Mouse (Mus musculus): ENCODE data around the gene Zfp106.

The Zfp106 gene

GRCm38 (mm10) chr2:120476277-120477087 is 87.2 kb downstream of the Zfp106 start:
- DNase-seq (ENCODE audit: low spot score in 2 of 2), result no peak

DNA sequence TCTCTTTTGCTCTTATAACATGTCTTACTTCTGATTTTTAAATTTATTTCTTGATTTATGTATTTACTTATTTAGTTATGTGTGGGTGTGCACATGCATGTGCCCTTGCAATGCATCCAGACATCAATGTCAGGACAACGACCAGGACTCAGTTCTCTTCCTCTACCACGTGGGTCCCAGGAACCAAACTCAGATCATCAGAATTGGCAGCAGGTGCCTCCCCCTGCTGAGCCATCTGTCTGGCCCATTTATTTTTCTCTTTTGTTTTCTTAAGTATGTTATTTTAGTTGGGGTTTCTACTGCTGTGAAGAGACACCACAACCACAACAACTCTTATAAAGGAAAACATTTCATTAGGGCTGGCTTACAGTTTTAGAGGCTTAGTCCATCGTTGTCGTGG is 92.8 kb downstream of the Zfp106 start:
- no peak for DNase-seq (ENCODE audit: low spot score in 2 of 2)

DNA sequence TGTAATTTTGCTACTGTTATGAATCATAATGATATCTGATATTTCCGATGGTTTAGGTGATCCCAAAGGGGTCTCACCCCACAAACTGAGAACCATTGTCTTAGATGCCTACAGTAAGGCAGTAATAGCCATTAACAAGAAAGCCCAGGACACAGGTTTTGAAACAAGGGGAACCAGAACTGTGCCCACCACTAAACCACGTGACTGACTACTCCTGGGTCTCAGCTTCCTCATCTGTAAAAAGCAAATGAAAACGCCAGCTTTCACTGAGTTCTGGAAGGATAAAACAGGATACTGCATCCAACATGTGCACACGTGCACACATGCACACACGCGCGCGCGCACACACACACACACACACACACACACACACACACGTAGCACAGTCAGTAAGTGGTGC is 93.9 kb downstream of the Zfp106 start:
- no peak for DNase-seq (ENCODE audit: low spot score in 2 of 2)

GRCm38 (mm10) chr2:120469220-120469619 is 94.4 kb downstream of the Zfp106 start:
- DNase-seq (ENCODE audit: low spot score in 2 of 2), result no peak

DNA sequence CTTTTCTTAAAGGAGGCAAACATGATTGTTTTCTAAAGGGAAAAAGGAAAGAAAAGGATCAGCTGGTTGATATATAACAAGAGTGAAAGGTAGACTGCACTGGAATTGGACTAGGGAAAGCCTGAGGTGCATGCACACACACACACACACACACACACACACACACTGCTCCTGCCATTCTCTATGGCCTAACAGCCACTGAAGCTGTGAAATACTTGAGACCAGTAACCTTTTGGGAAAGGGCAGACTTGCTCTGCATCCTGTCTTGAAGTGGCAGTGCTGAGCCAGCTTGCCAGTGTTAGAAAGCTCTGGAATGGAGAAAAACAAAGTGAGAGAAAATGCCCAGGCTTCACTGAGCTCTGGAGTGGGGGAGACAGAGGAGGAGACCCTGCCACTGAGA is 95.6 kb downstream of the Zfp106 start:
- DNase-seq (ENCODE audit: low spot score in 2 of 2), result no peak

- no peak for DNase-seq (ENCODE audit: low spot score in 2 of 2)
These were observed 98.3 kb downstream of the Zfp106 start for GRCm38 (mm10) chr2:120465397-120465785.

- DNase-seq (ENCODE audit: low spot score in 2 of 2), result no peak
These were observed 98.8 kb downstream of the Zfp106 start for GRCm38 (mm10) chr2:120464732-120465396.

GRCm38 (mm10) chr2:120464091-120464490 is 99.6 kb downstream of the Zfp106 start:
- no peak for DNase-seq (ENCODE audit: low spot score in 2 of 2)

GRCm38 (mm10) chr2:120463328-120463727 is 100.3 kb downstream of the Zfp106 start:
- DNase-seq (ENCODE audit: low spot score in 2 of 2), result no peak

DNA sequence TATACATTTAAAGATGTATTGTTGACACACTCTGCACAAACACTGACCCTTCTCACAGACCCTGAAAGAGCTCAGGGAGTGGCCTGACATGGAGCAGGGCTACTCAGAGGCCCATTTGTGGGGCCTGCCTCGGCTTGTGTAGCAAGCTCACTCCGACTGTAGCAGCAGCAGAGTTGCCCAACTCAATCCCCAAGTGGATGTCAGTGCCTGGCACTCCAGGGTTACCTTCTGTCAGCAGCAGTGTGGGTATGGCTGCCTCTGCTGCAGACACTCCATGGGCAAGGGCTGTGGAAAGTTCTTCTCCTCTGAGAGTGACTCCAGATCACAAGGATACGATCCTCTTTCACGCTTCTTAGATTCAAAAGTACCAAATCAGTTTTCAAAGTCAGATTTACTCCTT is 103.4 kb downstream of the Zfp106 start:
- DNase-seq (ENCODE audit: low spot score in 2 of 2), result no peak
